Mouse (Mus musculus) liver, adult 2 months (tissue): ENCODE results near the gene Myo18a. TPM values are rescaled to one million over a fixed set of nuclear protein-coding genes. Genes with fewer than 3 reads are reported as not detected.

ENCODE experiments used
- DNase-seq: peaks from one replicate; pipeline ENCODE4 v3.0.0-alpha.2; 2011; ENCODE audit warnings: low read depth, low spot score; ENCODE audit errors: extremely low read depth
- H3K27ac ChIP-seq: fragments of 200-500 bp; replicated peaks from 2 replicates; pipeline ENCODE4 v1.5.1; 2012; ENCODE audit warnings: low read depth, mild to moderate bottlenecking, control low read depth, inconsistent platforms, low read length; ENCODE audit not compliant: insufficient read depth
- H3K27me3 ChIP-seq: fragments of 200-500 bp; 2 replicates; pipeline ENCODE4 v1.6.1; 2012; ENCODE audit warnings: mild to moderate bottlenecking, moderate library complexity, low read length, inconsistent platforms; ENCODE audit not compliant: control insufficient read depth, insufficient read depth
- H3K36me3 ChIP-seq: fragments of 200-500 bp; 2 replicates; pipeline ENCODE4 v1.6.1; 2012; ENCODE audit warnings: low read length, inconsistent platforms; ENCODE audit not compliant: control insufficient read depth, insufficient read depth
- H3K4me1 ChIP-seq: fragments of 200-500 bp; 2 replicates; pipeline ENCODE4 v1.6.1; 2011; ENCODE audit warnings: low read length; ENCODE audit not compliant: control insufficient read depth, insufficient read depth
- H3K4me3 ChIP-seq: fragments of 200-500 bp; 2 replicates; pipeline ENCODE4 v1.5.1; 2011; ENCODE audit warnings: low read depth, mild to moderate bottlenecking, control low read depth, low read length, moderate library complexity; ENCODE audit not compliant: insufficient read depth
- H3K79me2 ChIP-seq: fragments of 200-500 bp; 2 replicates; pipeline ENCODE4 v1.6.1; 2012; ENCODE audit warnings: inconsistent platforms, mild to moderate bottlenecking, low read length, moderate library complexity; ENCODE audit not compliant: control insufficient read depth, insufficient read depth
- H3K9ac ChIP-seq: fragments of 200-500 bp; 2 replicates; pipeline ENCODE4 v1.6.1; 2012; ENCODE audit warnings: low read depth, mild to moderate bottlenecking, control low read depth, inconsistent platforms, low read length
- CTCF ChIP-seq: fragments of 200-500 bp; IDR thresholded peaks from 2 replicates; pipeline ENCODE4 v1.5.1; 2011; ENCODE audit warnings: low read depth, low read length, control low read depth
- POLR2A ChIP-seq: fragments of 200-500 bp; IDR thresholded peaks from 2 replicates; pipeline ENCODE4 v1.6.1; 2011; ENCODE audit warnings: low read length, control low read depth; ENCODE audit not compliant: insufficient read depth; ENCODE audit errors: extremely low read depth
- whole genome bisulfite sequencing: fragments of 180-500 bp; shearing (Covaris S2); methylation state at CpG from one replicate; pipeline ENCODE4 v1.1.7; 2018; 5-methylcytosine and 5-hydroxymethylcytosine counted together
- polyA plus RNA-seq: library from polyadenylated mRNA; depleted of rRNA; stranded (reverse); fragments of >200 nt; gene quantifications from 2 replicates; pipeline ENCODE4 v1.2.3, GENCODE M21; 2012
- total RNA-seq: library from RNA; depleted of rRNA; stranded (reverse); fragments of >200 nt; gene quantifications from 2 replicates; pipeline ENCODE4 v1.2.3, GENCODE M21; 2014

Myo18a gene
- total and polyA plus RNA-seq, 2 experiments: 28.6 to 42.0 TPM

- TF ChIP-seq CTCF: no peak
- no peak for TF ChIP-seq POLR2A
- WGBS: 26% methylated on average over 8 of the region's 8 CpGs
- Histone ChIP-seq H3K27me3 (no peaks in the 10 kb centered on the region), H3K36me3 (no peaks in the 10 kb centered on the region), H3K4me3 (peak overlapping the region; percentile 53), H3K9ac (peak overlapping the region; percentile 64), H3K4me1 (peaks cover 32% of the 10 kb centered on the region), H3K79me2 (peaks cover 28% of the 10 kb centered on the region; the same call in 1 of the 2 replicates), H3K27ac (peak overlapping the region; percentile 94)
- DNase-seq: peak; percentile 96
Measured at GRCm38 (mm10) chr11:77771879-77772713, 9.1 kb downstream of the Myo18a start.

DNA sequence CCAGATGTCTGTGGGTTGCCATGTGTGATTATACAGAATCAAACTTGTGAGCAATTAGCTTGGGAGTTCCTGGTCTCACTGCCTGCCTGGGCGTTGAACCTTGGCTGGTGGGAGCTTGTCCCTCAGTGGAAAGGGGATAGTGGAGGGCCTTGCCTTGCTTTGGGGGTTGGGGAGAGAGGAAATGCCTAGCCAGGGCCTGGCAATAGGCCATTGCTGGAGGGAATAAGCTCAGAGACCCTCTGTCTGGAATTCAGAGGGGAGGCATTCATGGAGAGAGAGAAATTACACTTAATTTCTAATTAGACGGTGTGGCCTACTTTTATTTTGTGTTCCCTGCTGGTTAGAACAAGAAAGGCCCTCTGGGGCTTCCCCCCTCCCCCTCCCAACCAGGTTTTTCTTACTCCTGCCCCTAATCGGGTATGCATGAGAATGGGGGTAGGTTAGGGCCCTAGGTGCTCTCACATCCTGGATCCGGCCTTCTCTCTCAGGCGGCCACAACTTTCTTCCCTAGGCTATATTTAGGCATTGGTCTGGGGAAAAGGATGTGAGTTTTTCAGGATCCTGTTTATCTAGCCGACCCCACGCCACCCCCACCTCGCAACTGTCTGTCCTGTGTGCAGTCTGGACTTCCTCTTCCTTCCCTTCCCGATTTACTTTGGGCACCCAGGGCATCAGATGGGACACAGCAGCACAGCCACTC lies 12.8 kb downstream of the Myo18a start:
- WGBS: 64% methylated on average over 9 of the region's 9 CpGs
- Histone ChIP-seq H3K27ac (peak overlapping the region; percentile 54), H3K27me3 (no peaks in the 10 kb centered on the region), H3K36me3 (peaks cover 5% of the 10 kb centered on the region), H3K9ac (no peak overlapping the region), H3K4me1 (peaks cover 26% of the 10 kb centered on the region), H3K4me3 (no peak overlapping the region), H3K79me2 (peaks cover 47% of the 10 kb centered on the region; the same call in 1 of the 2 replicates)
- no peak for TF ChIP-seq CTCF
- no peak for TF ChIP-seq POLR2A
- DNase-seq: no peak

DNA sequence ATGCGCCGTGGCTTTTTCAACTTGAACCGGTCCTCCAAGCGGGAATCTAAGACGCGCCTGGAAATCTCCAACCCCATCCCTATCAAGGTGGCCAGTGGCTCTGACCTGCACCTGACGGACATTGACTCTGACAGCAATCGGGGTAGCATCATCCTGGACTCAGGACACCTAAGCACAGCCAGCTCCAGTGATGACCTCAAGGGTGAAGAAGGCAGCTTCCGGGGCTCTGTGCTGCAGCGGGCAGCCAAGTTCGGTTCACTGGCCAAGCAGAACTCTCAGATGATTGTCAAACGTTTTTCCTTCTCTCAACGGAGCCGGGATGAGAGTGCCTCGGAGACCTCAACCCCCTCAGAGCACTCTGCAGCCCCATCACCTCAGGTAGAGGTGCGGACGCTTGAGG lies 14.4 kb downstream of the Myo18a start:
- Histone ChIP-seq H3K4me3 (no peak overlapping the region), H3K27ac (no peak overlapping the region), H3K27me3 (no peaks in the 10 kb centered on the region), H3K9ac (no peak overlapping the region), H3K4me1 (peaks cover 33% of the 10 kb centered on the region), H3K79me2 (peaks cover 49% of the 10 kb centered on the region; the same call in 1 of the 2 replicates), H3K36me3 (peaks cover 5% of the 10 kb centered on the region)
- TF ChIP-seq POLR2A: no peak
- no peak for TF ChIP-seq CTCF
- no peak for DNase-seq
- WGBS: 85% methylated on average over 17 of the region's 17 CpGs

- H3K36me3 ChIP-seq: peaks cover 5% of the 10 kb centered on the region
- TF ChIP-seq CTCF: no peak
- TF ChIP-seq POLR2A: no peak
- H3K4me3 ChIP-seq: no peak overlapping the region
- DNase-seq: no peak
- no peak overlapping the region for H3K27ac ChIP-seq
- peaks cover 29% of the 10 kb centered on the region for H3K4me1 ChIP-seq
- no peak overlapping the region for H3K9ac ChIP-seq
- peaks cover 49% of the 10 kb centered on the region; the same call in 1 of the 2 replicates for H3K79me2 ChIP-seq
- WGBS: 95% methylated on average over 17 of the region's 17 CpGs
- H3K27me3 ChIP-seq: no peaks in the 10 kb centered on the region
Measured at GRCm38 (mm10) chr11:77777937-77778336, 14.9 kb downstream of the Myo18a start.

DNA sequence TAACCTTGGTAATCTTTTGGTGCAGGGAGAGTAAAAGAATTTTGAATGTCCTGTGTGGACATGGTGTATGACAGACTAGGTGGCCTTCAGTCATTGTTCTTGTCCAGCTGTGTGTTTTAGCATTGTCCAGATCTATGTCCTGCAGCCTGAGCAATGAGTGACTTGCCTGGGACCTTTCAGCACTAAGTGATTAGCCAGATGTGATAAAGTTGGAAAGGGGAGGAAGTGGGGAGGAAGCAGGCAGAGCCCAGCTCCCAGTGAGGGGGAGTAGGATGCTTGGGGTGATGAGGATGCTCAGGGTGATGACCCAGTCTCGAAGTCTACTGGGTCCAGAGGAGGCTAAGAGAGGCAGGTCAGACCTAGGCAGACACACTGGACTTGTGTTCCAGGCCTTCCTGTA lies 16.2 kb downstream of the Myo18a start:
- Histone ChIP-seq H3K27ac (no peak overlapping the region), H3K4me3 (no peak overlapping the region), H3K9ac (no peak overlapping the region), H3K79me2 (peaks cover 50% of the 10 kb centered on the region), H3K36me3 (peaks cover 5% of the 10 kb centered on the region), H3K4me1 (peaks cover 30% of the 10 kb centered on the region), H3K27me3 (no peaks in the 10 kb centered on the region)
- TF ChIP-seq POLR2A (no peak), CTCF (no peak)
- WGBS: 68% methylated on average over 1 of the region's 1 CpGs
- DNase-seq: no peak
